Mouse (Mus musculus): ENCODE measurements around the gene Dhx29.

DNA sequence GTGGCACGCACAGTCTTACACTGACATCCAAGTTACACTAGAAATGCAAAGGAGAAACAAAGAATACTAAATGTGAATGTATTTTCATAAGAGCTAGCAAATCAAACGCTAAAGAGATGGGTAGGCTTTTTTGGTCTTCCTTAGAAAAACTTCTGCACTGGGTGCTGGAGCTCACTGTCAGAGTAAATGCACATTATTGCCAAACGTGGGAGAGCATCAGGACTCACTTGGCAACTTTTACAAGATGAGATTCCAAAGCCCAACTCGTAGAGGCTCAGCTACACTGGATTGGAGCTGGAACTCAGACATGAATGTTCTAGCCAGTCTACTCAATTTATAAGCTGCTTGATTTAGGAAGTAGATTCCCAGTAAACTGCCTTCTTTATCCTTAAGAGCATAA lies 16.8 kb upstream of the Dhx29 start:
- TF ChIP-seq CTCF (IDR thresholded peaks at IDR 0.05; ENCODE audit: borderline replicate concordance, control insufficient read depth, extremely low read depth, insufficient read depth, low read length, poor library complexity) (no peak), POLR2A (IDR thresholded peaks at IDR 0.05; ENCODE audit: control insufficient read depth, extremely low read depth, insufficient read depth, low read length, poor library complexity) (no peak)

Data from thymus, adult 2 months (tissue).